Mouse (Mus musculus) embryonic facial prominence, embryonic 14.5 days (tissue): ENCODE measurements around the gene Dusp22. TPM values are rescaled to one million over a fixed set of nuclear protein-coding genes. Genes with fewer than 3 reads are reported as not detected.

Source experiments
- ATAC-seq: fragments of 200-750 bp; cut with Nextera tagmentation; 2 replicates; pipeline ENCODE4 v1.8.0; 2017; ENCODE audit warnings: low read depth, moderate number of reproducible peaks, moderate TSS enrichment
- DNase-seq: peaks from one replicate; pipeline ENCODE4 v3.0.0-alpha.2; 2015; ENCODE audit warnings: low spot score
- H3K27ac ChIP-seq: fragments of 300-500 bp; sonication (generic); replicated peaks from 2 replicates; pipeline ENCODE4 v1.5.1; 2014; ENCODE audit warnings: low read depth, mild to moderate bottlenecking, low read length, moderate library complexity
- H3K27me3 ChIP-seq: fragments of 300-500 bp; sonication (generic); replicated peaks from 2 replicates; pipeline ENCODE4 v1.6.1; 2014; ENCODE audit warnings: low read length; ENCODE audit not compliant: control insufficient read depth, insufficient read depth
- H3K36me3 ChIP-seq: fragments of 300-500 bp; sonication (generic); 2 replicates; pipeline ENCODE4 v1.6.1; 2014; ENCODE audit warnings: low read length, mixed read lengths; ENCODE audit not compliant: control insufficient read depth, insufficient read depth
- H3K4me1 ChIP-seq: fragments of 300-500 bp; sonication (generic); 2 replicates; pipeline ENCODE4 v1.6.1; 2014; ENCODE audit warnings: antibody characterized with exemption, low read length; ENCODE audit not compliant: control insufficient read depth, insufficient read depth
- H3K4me2 ChIP-seq: fragments of 300-500 bp; sonication (generic); 2 replicates; pipeline ENCODE4 v1.6.1; 2014; ENCODE audit warnings: low read depth, mild to moderate bottlenecking, low read length, moderate library complexity, mixed read lengths
- H3K4me3 ChIP-seq: fragments of 300-500 bp; sonication (generic); 2 replicates; pipeline ENCODE4 v1.5.1; 2014; ENCODE audit warnings: low read depth, mild to moderate bottlenecking, low read length
- H3K9ac ChIP-seq: fragments of 300-500 bp; sonication (generic); 2 replicates; pipeline ENCODE4 v1.6.1; 2014; ENCODE audit warnings: low read depth, mild to moderate bottlenecking, low read length, moderate library complexity, mixed read lengths
- H3K9me3 ChIP-seq: fragments of 300-500 bp; sonication (generic); 2 replicates; pipeline ENCODE4 v1.6.1; 2016; ENCODE audit warnings: low read length; ENCODE audit not compliant: control insufficient read depth
- WGBS: fragments of 180-500 bp; shearing (Covaris S2); extraction: QIAGEN DNeasy Blood & Tissue Kit; methylation state at CpG from one replicate; pipeline ENCODE4 v1.1.7; 2014; 5-methylcytosine and 5-hydroxymethylcytosine counted together
- polyA plus RNA-seq: library from polyadenylated mRNA; unstranded; fragments of >200 nt; fragmentation: Nextera tagmentation; extraction: Ambion mirVana; gene quantifications from 2 replicates; pipeline ENCODE4 v1.2.1, GENCODE M21; 2014

The Dusp22 gene
- polyA plus RNA-seq, 1 experiment from 2014 or later = 35.8 TPM

GRCm38 (mm10) chr13:30747068-30747467 is 87.3 kb downstream of the Dusp22 start:
- Histone ChIP-seq H3K9me3 (no peaks in the 10 kb centered on the region), H3K27me3 (peaks cover 52% of the 10 kb centered on the region), H3K4me2 (no peak overlapping the region), H3K4me1 (0 out of 2 replicates have a peak, but pooled peaks cover 12% of the 10 kb centered on the region), H3K9ac (no peak overlapping the region), H3K36me3 (no peaks in the 10 kb centered on the region), H3K4me3 (no peak overlapping the region), H3K27ac (no peak overlapping the region)
- ATAC-seq (no peak), DNase-seq (no peak)
- WGBS = 68% methylated on average over 5 of the region's 5 CpGs

- H3K9ac ChIP-seq = no peak overlapping the region
- no peaks in the 10 kb centered on the region for H3K9me3 ChIP-seq
- DNase-seq (no peak), ATAC-seq (no peak)
- 61% methylated on average over 11 of the region's 11 CpGs for WGBS
- 0 out of 2 replicates have a peak, but pooled peaks cover 12% of the 10 kb centered on the region for H3K4me1 ChIP-seq
- no peak overlapping the region for H3K27ac ChIP-seq
- H3K36me3 ChIP-seq = no peaks in the 10 kb centered on the region
- H3K4me3 ChIP-seq = no peak overlapping the region
- H3K27me3 ChIP-seq = peaks cover 57% of the 10 kb centered on the region
- no peak overlapping the region for H3K4me2 ChIP-seq
Observed at GRCm38 (mm10) chr13:30747504-30747903, 87.7 kb downstream of the Dusp22 start.

DNA sequence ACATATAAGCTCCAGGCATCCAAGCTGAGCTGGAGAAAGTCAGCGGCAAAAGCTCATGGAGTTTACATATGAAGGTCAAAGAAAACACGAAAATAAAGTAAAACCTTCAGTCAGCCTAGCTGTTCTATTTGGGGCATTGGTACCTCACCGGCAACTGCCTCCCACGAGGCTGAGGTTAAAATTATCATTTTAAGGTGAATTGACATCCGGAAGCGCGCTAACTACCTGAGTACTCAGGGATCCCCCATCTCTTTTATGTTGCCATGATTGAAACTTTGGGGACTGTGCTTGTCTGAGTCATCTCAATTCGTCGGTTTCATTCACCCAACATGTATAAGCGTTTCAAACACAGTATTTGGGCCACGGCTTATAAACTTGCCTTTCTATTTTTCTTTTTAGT is 88.5 kb downstream of the Dusp22 start:
- ATAC-seq = no peak
- DNase-seq = no peak
- Histone ChIP-seq H3K27me3 (peaks cover 58% of the 10 kb centered on the region), H3K9me3 (no peaks in the 10 kb centered on the region), H3K27ac (no peak overlapping the region), H3K4me1 (0 out of 2 replicates have a peak, but pooled peaks cover 12% of the 10 kb centered on the region), H3K9ac (no peak overlapping the region), H3K4me2 (no peak overlapping the region), H3K4me3 (peak overlapping the region; percentile 37; the same call in 1 of the 2 replicates), H3K36me3 (no peaks in the 10 kb centered on the region)
- WGBS = 61% methylated on average over 11 of the region's 11 CpGs

DNA sequence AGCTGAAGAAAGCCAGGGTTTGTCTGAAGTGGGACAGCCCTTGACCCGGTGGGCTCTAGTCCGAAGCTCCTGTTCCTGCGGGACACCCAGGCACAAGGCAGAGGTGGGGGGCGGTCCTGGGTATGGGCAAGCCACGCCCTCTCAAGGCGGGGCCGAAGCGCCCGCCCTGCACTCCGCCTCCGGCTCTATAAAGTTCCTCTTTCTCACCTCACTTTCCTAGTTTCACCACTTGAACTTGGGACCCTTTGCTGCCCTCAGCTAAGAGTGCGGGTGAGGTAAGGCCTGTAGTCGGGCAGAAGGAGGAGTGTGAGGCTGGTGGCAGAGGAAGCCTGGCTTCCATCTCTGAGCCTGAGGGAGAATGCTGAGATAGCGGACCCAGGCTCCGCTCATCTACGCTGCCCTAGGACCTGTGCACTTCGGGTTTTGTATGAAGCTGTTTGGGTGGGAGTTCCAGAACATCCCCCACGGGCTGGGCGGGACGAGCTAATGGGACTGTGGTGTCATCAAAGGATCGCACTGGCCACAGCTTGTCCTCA is 89.3 kb downstream of the Dusp22 start, which contains the start of gene Irf4:
Irf4 (plus strand) TSS at position 206 of the 536 bp plus-strand sequence.
- no peak for DNase-seq
- Histone ChIP-seq H3K27ac (no peak within 1 kb of the TSS), H3K4me2 (peak within 1 kb of the TSS; percentile 68), H3K9me3 (no peaks in the 10 kb centered on the region), H3K9ac (peak within 1 kb of the TSS; percentile 45), H3K4me3 (peak within 1 kb of the TSS; percentile 37), H3K27me3 (peaks cover 58% of the 10 kb centered on the region), H3K4me1 (0 out of 2 replicates have a peak, but pooled peaks cover 12% of the 10 kb centered on the region), H3K36me3 (no peaks in the 10 kb centered on the region)
- WGBS = under 1% methylated on average over 21 of the region's 21 CpGs
- ATAC-seq = peak; percentile 78

GRCm38 (mm10) chr13:30749557-30750141 is 89.8 kb downstream of the Dusp22 start:
- ATAC-seq (no peak), DNase-seq (no peak)
- H3K9me3 ChIP-seq = no peaks in the 10 kb centered on the region
- H3K27ac ChIP-seq = no peak overlapping the region
- H3K4me3 ChIP-seq = peak overlapping the region; percentile 37
- 7% methylated on average over 11 of the region's 11 CpGs for WGBS
- H3K4me1 ChIP-seq = 0 out of 2 replicates have a peak, but pooled peaks cover 12% of the 10 kb centered on the region
- peak overlapping the region; percentile 68 for H3K4me2 ChIP-seq
- peak overlapping the region; percentile 45; the same call in 1 of the 2 replicates for H3K9ac ChIP-seq
- no peaks in the 10 kb centered on the region for H3K36me3 ChIP-seq
- H3K27me3 ChIP-seq = peaks cover 58% of the 10 kb centered on the region

DNA sequence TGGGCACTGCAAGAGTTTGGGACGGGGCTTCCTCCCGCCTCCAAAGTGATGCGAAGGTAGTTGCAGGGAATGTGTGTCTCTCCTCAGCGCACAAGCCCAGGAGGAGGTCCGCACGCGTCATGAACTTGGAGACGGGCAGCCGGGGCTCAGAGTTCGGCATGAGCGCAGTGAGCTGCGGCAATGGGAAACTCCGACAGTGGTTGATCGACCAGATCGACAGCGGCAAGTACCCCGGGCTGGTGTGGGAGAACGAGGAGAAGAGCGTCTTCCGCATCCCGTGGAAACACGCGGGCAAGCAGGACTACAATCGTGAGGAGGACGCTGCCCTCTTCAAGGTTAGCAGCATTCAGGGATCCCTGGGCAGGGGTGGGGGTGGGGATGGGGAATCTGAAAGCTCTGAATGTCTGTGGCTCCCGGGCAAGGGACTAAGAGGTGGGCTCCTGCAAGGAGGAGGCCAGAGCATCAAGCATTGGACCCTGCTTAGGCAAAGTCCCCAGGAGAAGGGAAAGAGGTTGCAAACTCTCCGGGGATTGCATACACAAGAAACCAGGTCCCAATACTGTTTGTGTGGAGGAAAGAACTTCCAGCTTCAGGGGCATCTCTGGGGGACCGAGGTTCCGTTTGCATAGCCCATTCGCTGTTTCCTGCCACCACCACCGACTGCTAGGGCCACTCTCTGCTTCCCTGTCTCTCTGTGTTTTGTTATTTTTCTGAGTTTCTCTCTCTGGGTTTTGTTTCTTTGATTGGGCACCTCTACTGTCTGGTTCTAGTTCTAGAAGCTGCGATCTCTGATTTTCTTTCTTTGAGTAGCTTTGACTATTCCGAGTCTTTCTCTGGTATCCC is 90.9 kb downstream of the Dusp22 start:
- H3K27ac ChIP-seq = no peak overlapping the region
- 3% methylated on average over 33 of the region's 33 CpGs for WGBS
- peak overlapping the region; percentile 37 for H3K4me3 ChIP-seq
- H3K36me3 ChIP-seq = no peaks in the 10 kb centered on the region
- 0 out of 2 replicates have a peak, but pooled peaks cover 12% of the 10 kb centered on the region for H3K4me1 ChIP-seq
- peak overlapping the region; percentile 34; the same call in 1 of the 2 replicates for H3K9ac ChIP-seq
- peak overlapping the region; percentile 68 for H3K4me2 ChIP-seq
- no peak for ATAC-seq
- no peak for DNase-seq
- H3K27me3 ChIP-seq = peaks cover 58% of the 10 kb centered on the region
- H3K9me3 ChIP-seq = no peaks in the 10 kb centered on the region

DNA sequence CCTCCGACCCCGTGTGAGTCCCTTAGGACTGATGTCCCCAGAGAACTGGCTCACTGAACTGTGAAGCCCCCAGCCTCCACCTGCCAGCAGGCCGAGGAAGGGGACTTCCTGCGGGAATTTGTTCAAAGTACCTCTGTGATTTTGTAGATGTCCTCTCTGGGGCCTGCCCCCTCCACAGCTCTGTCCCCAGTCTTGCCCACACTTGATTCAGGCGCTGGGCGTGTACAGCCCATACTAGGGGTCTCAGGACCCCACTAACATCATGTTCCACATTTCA is 91.4 kb downstream of the Dusp22 start:
- Histone ChIP-seq H3K27ac (no peak overlapping the region), H3K9me3 (no peaks in the 10 kb centered on the region), H3K4me3 (no peak overlapping the region), H3K9ac (no peak overlapping the region), H3K4me2 (no peak overlapping the region), H3K27me3 (peaks cover 58% of the 10 kb centered on the region), H3K36me3 (no peaks in the 10 kb centered on the region), H3K4me1 (0 out of 2 replicates have a peak, but pooled peaks cover 12% of the 10 kb centered on the region)
- no peak for DNase-seq
- ATAC-seq = no peak
- 27% methylated on average over 6 of the region's 6 CpGs for WGBS

DNA sequence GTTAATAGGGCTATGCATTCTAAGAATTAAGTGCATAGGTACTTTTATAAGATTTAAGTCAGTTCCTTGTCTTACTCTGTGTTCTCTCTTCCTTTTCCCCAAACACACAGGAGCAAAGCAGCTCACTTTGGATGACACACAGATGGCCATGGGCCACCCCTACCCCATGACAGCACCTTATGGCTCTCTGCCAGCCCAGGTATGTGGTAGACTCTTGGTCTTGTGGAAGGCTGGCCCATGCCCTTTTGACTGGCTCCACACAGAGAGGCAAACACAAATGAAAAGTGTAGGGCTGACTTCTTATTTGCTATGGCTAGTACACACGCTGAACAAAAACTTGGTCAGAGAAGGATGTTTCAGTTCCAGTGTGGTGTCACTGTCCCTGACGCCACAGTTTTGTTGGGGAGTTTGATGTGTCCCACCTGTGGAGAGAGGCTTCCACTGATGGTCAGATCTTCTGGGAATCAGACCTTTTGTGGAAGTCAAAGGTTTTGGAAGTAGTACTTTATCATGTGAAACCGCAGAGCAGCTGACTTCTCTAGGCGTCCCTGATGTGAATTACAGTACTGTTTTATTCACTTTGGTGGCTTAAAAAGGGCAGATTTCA is 92.9 kb downstream of the Dusp22 start:
- Histone ChIP-seq H3K27ac (no peak overlapping the region), H3K36me3 (no peaks in the 10 kb centered on the region), H3K9me3 (no peaks in the 10 kb centered on the region), H3K4me1 (0 out of 2 replicates have a peak, but pooled peaks cover 12% of the 10 kb centered on the region), H3K4me2 (no peak overlapping the region), H3K27me3 (peaks cover 53% of the 10 kb centered on the region), H3K9ac (no peak overlapping the region), H3K4me3 (no peak overlapping the region)
- DNase-seq (no peak), ATAC-seq (no peak)
- WGBS = 78% methylated on average over 4 of the region's 4 CpGs
